Mouse (Mus musculus) testis, adult 2 months (tissue): ENCODE results near the gene Gatad2b. TPM values are rescaled to one million over a fixed set of nuclear protein-coding genes. Genes with fewer than 3 reads are reported as not detected.

Experiments used
- H3K27ac ChIP-seq: fragments of 200-500 bp; 2 replicates; pipeline ENCODE4 v1.5.1; 2012; ENCODE audit warnings: low read depth, low read length; ENCODE audit not compliant: control insufficient read depth, insufficient read depth
- H3K27me3 ChIP-seq: fragments of 200-500 bp; 2 replicates; pipeline ENCODE4 v1.6.1; 2012; ENCODE audit warnings: mild to moderate bottlenecking, low read length, moderate library complexity; ENCODE audit not compliant: control insufficient read depth, insufficient read depth
- H3K36me3 ChIP-seq: fragments of 200-500 bp; 2 replicates; pipeline ENCODE4 v1.6.1; 2012; ENCODE audit warnings: mild to moderate bottlenecking, low read length; ENCODE audit not compliant: control insufficient read depth, insufficient read depth
- H3K4me1 ChIP-seq: fragments of 200-500 bp; 2 replicates; pipeline ENCODE4 v1.6.1; 2012; ENCODE audit warnings: low read length; ENCODE audit not compliant: control insufficient read depth, insufficient read depth
- H3K4me3 ChIP-seq: fragments of 200-500 bp; 2 replicates; pipeline ENCODE4 v1.5.1; 2012; ENCODE audit warnings: low read depth, mild to moderate bottlenecking, low read length, moderate library complexity, mixed read lengths; ENCODE audit not compliant: control insufficient read depth
- CTCF ChIP-seq: fragments of 200-500 bp; IDR thresholded peaks from 2 replicates; pipeline ENCODE4 v1.5.1; 2012; ENCODE audit warnings: low read depth, mild to moderate bottlenecking, inconsistent platforms, low read length, moderate library complexity; ENCODE audit not compliant: control insufficient read depth, insufficient read depth, insufficient replicate concordance
- POLR2A ChIP-seq: fragments of 200-500 bp; IDR thresholded peaks from 2 replicates; pipeline ENCODE4 v1.6.1; 2012; ENCODE audit warnings: low read depth, mild to moderate bottlenecking, inconsistent platforms, low read length, moderate library complexity; ENCODE audit not compliant: control insufficient read depth
- polyA plus RNA-seq: library from polyadenylated mRNA; depleted of rRNA; stranded (reverse); fragments of >200 nt; gene quantifications from 2 replicates; pipeline ENCODE4 v1.2.3, GENCODE M21; 2012

Gene Gatad2b
- polyA plus RNA-seq, 1 experiment = 34.5 TPM

DNA sequence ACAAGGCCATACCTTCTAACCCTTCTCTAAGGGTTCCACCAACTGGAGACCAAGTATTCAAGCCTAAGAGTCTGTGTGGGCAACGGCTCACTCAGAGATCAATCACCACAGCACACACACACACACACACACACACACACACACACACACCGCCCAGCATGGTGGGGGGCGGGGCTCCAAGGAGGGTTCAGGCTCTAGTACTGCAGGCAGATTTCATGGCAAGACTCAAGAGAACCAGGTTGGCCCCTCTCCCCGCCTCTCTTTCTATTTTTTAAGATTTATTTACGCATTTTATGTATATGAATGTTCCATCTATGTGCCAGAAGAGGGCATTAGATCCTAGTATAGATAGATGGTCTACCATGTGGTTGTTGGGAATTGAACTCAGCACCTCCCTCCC lies 79.8 kb downstream of the Gatad2b start:
- Histone ChIP-seq H3K4me3 (no peak overlapping the region), H3K4me1 (no peaks in the 10 kb centered on the region), H3K27ac (no peak overlapping the region), H3K27me3 (no peaks in the 10 kb centered on the region), H3K36me3 (no peaks in the 10 kb centered on the region)
- TF ChIP-seq POLR2A (no peak), CTCF (no peak)

DNA sequence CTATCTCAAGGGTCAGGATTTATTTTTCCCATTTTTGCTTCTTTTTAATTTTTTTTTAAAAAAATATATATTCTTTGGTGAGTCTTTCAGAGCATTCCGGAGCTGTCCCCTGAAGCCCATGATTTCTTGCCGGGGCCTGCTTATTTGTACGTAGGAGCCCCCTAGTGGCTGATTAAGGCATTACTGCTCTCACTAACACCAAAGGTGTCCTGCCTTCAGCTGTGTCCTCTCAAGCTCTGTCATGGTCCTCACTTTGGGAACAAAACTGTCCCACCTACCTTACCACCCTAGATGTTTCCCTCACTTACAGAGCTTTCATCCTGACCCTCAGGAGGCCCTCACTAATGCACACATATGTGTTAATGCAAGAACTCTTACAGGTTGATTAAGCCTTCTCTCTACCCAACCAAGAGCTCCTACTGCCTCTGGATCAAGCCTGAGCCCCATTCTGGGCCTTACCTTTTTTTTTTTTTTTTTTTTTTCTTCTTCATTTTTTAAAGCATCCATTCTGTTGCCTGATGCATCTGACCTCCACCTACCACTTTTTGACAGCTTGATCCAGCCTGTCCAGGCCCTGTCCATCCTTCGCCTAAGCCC lies 80.6 kb downstream of the Gatad2b start:
- TF ChIP-seq POLR2A (no peak), CTCF (peak; percentile 60; the same call in 1 of the 2 replicates)
- H3K27ac ChIP-seq = no peak overlapping the region
- H3K4me3 ChIP-seq = no peak overlapping the region
- no peaks in the 10 kb centered on the region for H3K4me1 ChIP-seq
- no peaks in the 10 kb centered on the region for H3K27me3 ChIP-seq
- no peaks in the 10 kb centered on the region for H3K36me3 ChIP-seq

DNA sequence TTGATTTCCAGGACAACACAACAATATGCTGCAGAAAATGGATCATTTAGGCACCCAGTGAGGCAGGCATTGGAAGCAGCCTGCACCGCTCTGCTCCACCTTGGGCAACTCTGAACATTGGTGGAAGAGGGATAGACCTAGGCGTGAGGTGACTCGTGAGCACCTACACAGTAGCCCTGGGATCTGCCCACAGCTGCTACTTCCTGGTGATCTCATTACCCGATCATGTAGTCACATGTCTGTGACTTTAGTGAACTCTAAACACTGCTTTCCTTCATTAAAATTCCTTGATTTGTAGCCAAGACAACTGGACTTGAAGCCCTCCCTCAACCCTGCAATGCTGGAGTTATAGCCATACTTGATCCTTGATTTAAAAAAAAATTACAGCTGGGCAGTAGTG lies 81.4 kb downstream of the Gatad2b start:
- Histone ChIP-seq H3K36me3 (no peaks in the 10 kb centered on the region), H3K27ac (no peak overlapping the region), H3K4me1 (no peaks in the 10 kb centered on the region), H3K4me3 (no peak overlapping the region), H3K27me3 (no peaks in the 10 kb centered on the region)
- TF ChIP-seq POLR2A = no peak
- no peak for TF ChIP-seq CTCF

DNA sequence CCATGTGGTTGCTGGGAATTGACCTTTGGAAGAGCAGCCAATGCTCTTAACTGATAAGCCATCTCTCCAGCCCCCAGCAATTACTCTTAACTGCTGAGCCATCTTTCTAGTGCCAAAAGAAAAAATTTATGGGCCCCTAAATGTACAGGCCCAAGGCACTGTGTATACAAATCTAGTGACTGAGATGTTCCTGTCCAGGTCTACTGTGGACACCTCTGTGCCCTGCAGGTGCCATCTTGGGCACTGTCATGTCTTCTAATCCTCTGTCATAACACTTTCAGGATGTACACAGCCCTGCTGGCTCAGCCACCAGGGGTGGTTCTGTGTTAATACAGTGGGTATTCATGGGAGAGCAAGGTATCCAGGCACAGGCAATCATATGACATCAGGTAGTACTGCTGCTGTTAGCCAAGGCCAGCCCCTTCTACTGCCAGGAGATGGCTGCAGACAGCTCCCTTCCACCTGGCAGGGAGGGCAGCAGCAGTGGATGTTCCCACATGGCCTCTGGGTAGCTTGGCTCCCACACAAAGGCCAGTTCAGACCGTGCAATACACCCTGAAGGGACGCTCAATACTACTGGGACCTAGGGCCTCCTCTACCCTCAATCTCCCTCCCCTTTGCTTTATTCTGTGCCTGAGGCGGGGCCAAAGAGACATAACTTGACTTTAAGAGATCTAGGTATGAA lies 82.7 kb downstream of the Gatad2b start:
- Histone ChIP-seq H3K27me3 (no peaks in the 10 kb centered on the region), H3K27ac (no peak overlapping the region), H3K4me1 (no peaks in the 10 kb centered on the region), H3K36me3 (no peaks in the 10 kb centered on the region), H3K4me3 (no peak overlapping the region)
- TF ChIP-seq POLR2A (no peak), CTCF (no peak)

DNA sequence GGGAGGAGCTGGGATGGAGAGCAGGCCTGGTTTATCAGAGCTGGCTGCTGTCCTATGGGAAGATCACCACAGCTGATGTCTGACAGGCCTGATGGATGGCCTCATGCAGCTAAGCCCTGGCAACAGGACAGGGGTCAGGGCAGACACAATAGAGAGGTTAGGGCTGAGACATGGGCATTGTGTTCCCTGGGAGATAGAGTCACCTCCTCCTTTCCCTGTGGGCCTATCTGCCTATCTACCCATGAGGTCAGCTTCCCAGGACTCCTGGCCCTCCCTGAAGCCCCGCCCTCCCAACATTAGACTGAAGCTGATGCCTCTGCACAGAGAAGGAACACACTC lies 83.2 kb downstream of the Gatad2b start:
- Histone ChIP-seq H3K4me1 (no peaks in the 10 kb centered on the region), H3K36me3 (no peaks in the 10 kb centered on the region), H3K4me3 (no peak overlapping the region), H3K27me3 (no peaks in the 10 kb centered on the region), H3K27ac (no peak overlapping the region)
- TF ChIP-seq POLR2A (no peak), CTCF (no peak)

DNA sequence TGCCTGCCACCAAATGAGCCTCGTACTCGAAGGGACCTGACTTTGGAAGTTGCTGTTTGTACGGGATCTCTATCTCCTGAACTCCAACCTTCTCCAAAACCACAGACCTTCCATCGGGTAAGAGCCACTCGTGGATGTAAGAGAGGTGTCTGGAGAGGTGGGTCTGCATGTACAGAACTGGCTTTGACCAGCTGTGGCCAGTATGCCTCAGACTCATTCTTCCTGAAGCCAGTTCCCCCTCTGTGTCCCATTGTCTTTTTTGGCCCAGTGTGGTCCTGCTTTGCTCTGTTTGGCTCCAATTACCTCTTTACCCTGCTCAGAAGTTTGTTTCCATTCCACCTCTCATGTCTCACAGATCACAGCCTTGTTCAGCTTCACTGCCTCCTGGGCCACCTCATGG lies 85.5 kb downstream of the Gatad2b start:
- Histone ChIP-seq H3K27me3 (no peaks in the 10 kb centered on the region), H3K36me3 (no peaks in the 10 kb centered on the region), H3K4me1 (no peaks in the 10 kb centered on the region), H3K4me3 (no peak overlapping the region), H3K27ac (no peak overlapping the region)
- TF ChIP-seq CTCF (no peak), POLR2A (no peak)

DNA sequence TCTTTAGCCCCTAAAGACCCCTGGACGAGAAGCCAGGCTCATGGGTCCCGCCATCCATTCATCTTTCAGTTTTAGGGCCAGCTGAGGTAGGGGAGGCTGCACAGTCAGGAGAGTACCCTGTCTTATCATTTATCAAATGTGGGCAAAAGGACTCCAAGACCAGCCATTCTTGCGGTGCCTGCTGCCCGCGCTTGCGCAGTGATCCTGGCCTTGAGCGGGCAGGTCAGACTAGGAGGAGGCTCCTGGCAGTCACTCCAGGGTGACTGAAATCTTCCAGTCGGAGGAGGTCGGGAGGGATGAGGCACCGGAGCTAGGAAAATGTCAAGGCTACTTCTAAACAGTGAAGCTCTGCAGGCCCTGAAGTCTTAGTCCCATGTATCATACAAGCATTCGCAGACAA lies 88.7 kb downstream of the Gatad2b start:
- peak overlapping the region; percentile 72 for H3K27ac ChIP-seq
- H3K27me3 ChIP-seq = no peaks in the 10 kb centered on the region
- H3K4me1 ChIP-seq = no peaks in the 10 kb centered on the region
- H3K36me3 ChIP-seq = no peaks in the 10 kb centered on the region
- H3K4me3 ChIP-seq = no peak overlapping the region
- TF ChIP-seq POLR2A = no peak
